Comparison of ENCODE assay signal across 19 mouse cellular contexts in genomic region chr6:36377936-36378335, GRCm38 (mm10). TPM values are rescaled to one million over a fixed set of nuclear protein-coding genes. Genes with fewer than 3 reads are reported as not detected.
A peak's percentile ranks its signal among the peaks of the same experiment; 100 is the strongest.
DNase-seq lines count a peak whose midpoint lies in the region; ATAC-seq and TF ChIP-seq lines count a peak whose summit lies in the region.
"Had no signal": no experiment of that assay in that cellular context is flagged by ENCODE, and none has a peak within 500 bp of the region (broad histone marks: within the 10 kb centered on the region; RNA-seq: fewer than 3 reads in every experiment).

No protein-coding gene starts in this region.

- peak; percentile 17 for DNase-seq in embryo, embryonic 10.5 days (ENCODE audit: low spot score)
- no peak for DNase-seq in embryo, embryonic 10 days (ENCODE audit: low spot score)
- peak; percentile 10 for DNase-seq in limb, embryonic 14.5 days (ENCODE audit: low spot score)
- no peak for DNase-seq in limb, embryonic 10.5 days (ENCODE audit: low spot score)
- DNase-seq in ZHBTc4 (ENCODE audit: low read depth, low spot score), result peak; percentile 6
- DNase-seq in heart, embryonic 10.5 days (ENCODE audit: low spot score), result no peak
- DNase-seq in cerebellum, postnatal 4 days (ENCODE audit: low spot score in 2 of 2), result no peak
- DNase-seq: adrenal gland, postnatal 14 days; cerebellum, adult 11-12 months; cerebellum, adult 9-10 months; cerebellum, postnatal 25 days; gastrocnemius, postnatal 36 days; heart, adult 11 months had no signal

- H3K27ac ChIP-seq in limb, embryonic 14.5 days (replicated peaks; ENCODE audit: low read depth, low read length), result no peak overlapping the region
- H3K27ac ChIP-seq in limb, embryonic 10.5 days, result no peak overlapping the region
- H3K27ac ChIP-seq in heart, embryonic 10.5 days, result no peak overlapping the region
- H3K27ac ChIP-seq: forebrain, embryonic 15.5 days; hindbrain, embryonic 10.5 days; hindbrain, embryonic 14.5 days had no signal

- H3K4me1 ChIP-seq in limb, embryonic 14.5 days (ENCODE audit: control insufficient read depth, insufficient read depth, low read length), result no peaks in the 10 kb centered on the region
- no peaks in the 10 kb centered on the region for H3K4me1 ChIP-seq in limb, embryonic 10.5 days
- no peaks in the 10 kb centered on the region for H3K4me1 ChIP-seq in heart, embryonic 10.5 days
- H3K4me1 ChIP-seq: forebrain, embryonic 15.5 days; hindbrain, embryonic 10.5 days had no signal

- no peak for ATAC-seq in limb, embryonic 14.5 days (ENCODE audit: low FRiP score, low read depth)
- ATAC-seq: forebrain, embryonic 15.5 days; intestine, embryonic 16.5 days had no signal

- no peak overlapping the region for H3K4me3 ChIP-seq in limb, embryonic 14.5 days (replicated peaks; ENCODE audit: low read length)
- no peak overlapping the region for H3K4me3 ChIP-seq in limb, embryonic 10.5 days
- no peak overlapping the region for H3K4me3 ChIP-seq in heart, embryonic 10.5 days
- H3K4me3 ChIP-seq: forebrain, embryonic 15.5 days; hindbrain, embryonic 10.5 days had no signal

- H3K4me2 ChIP-seq in limb, embryonic 14.5 days (replicated peaks; ENCODE audit: low read depth, low read length, severe bottlenecking), result no peak overlapping the region
- H3K4me2 ChIP-seq: forebrain, embryonic 15.5 days; heart, embryonic 11.5 days; hindbrain, embryonic 14.5 days had no signal

- no peaks in the 10 kb centered on the region for H3K27me3 ChIP-seq in limb, embryonic 14.5 days (ENCODE audit: control insufficient read depth, insufficient read depth, low read length)
- no peaks in the 10 kb centered on the region for H3K27me3 ChIP-seq in limb, embryonic 10.5 days (ENCODE audit: low read depth, poor library complexity, severe bottlenecking)
- H3K27me3 ChIP-seq in heart, embryonic 10.5 days (ENCODE audit: insufficient read depth, poor library complexity, severe bottlenecking), result no peaks in the 10 kb centered on the region
- H3K27me3 ChIP-seq: forebrain, embryonic 15.5 days had no signal

- H3K9me3 ChIP-seq in limb, embryonic 14.5 days (ENCODE audit: control insufficient read depth, low read length), result no peaks in the 10 kb centered on the region
- no peaks in the 10 kb centered on the region for H3K9me3 ChIP-seq in limb, embryonic 10.5 days (replicated peaks)
- no peaks in the 10 kb centered on the region for H3K9me3 ChIP-seq in heart, embryonic 10.5 days
- H3K9me3 ChIP-seq: forebrain, embryonic 15.5 days; hindbrain, embryonic 10.5 days had no signal

- no peak for TF ChIP-seq POLR2A in limb, embryonic 14.5 days (IDR thresholded peaks at IDR 0.05; ENCODE audit: borderline replicate concordance, extremely low read depth, insufficient read depth, insufficient read length)

- no peak overlapping the region for H3K9ac ChIP-seq in limb, embryonic 14.5 days (ENCODE audit: low read depth, low read length, severe bottlenecking)
- H3K9ac ChIP-seq: forebrain, embryonic 15.5 days; hindbrain, embryonic 14.5 days had no signal

- H3K36me3 ChIP-seq in limb, embryonic 14.5 days (ENCODE audit: control insufficient read depth, insufficient read depth, low read length), result no peaks in the 10 kb centered on the region
- no peaks in the 10 kb centered on the region for H3K36me3 ChIP-seq in limb, embryonic 10.5 days
- no peaks in the 10 kb centered on the region for H3K36me3 ChIP-seq in heart, embryonic 10.5 days
- H3K36me3 ChIP-seq: forebrain, embryonic 15.5 days; hindbrain, embryonic 10.5 days had no signal

- WGBS in limb, embryonic 14.5 days, result 56% methylated on average over 4 of the region's 4 CpGs
- 66% methylated on average over 4 of the region's 4 CpGs for WGBS in limb, embryonic 10.5 days
- 55% methylated on average over 4 of the region's 4 CpGs for WGBS in heart, embryonic 10.5 days

RNA-seq across cellular contexts. Expression of gene Chrm2, which starts 9.9 kb away (rescaled TPM):
- 0.77 and 0.87 TPM in 2 replicates for polyA plus RNA-seq in limb, embryonic 14.5 days (2012; rRNA removed)
- 2.0 and 2.1 TPM in 2 replicates for polyA plus RNA-seq in limb, embryonic 14.5 days (2014; fragmentation: Nextera tagmentation; extraction: Ambion mirVana)
- polyA plus RNA-seq in limb, embryonic 10.5 days (2016; fragmentation: Nextera tagmentation; extraction: Ambion mirVana), result 0.04 and 0.09 TPM in 2 replicates
- 2.0 and 4.7 TPM in 2 replicates for polyA plus RNA-seq in heart, embryonic 10.5 days (2016; fragmentation: Nextera tagmentation; extraction: Ambion mirVana)
- polyA plus RNA-seq: C2C12 had no signal

Comparison
In these comparisons a context has a peak if more than half of its experiments do, and no peak if none do; other contexts are left out.
1. DNase-seq: peak in embryo, embryonic 10.5 days (single experiment), limb, embryonic 14.5 days (single experiment) and ZHBTc4 (single experiment); none in embryo, embryonic 10 days (single experiment), limb, embryonic 10.5 days (single experiment), heart, embryonic 10.5 days (single experiment) and cerebellum, postnatal 4 days (0 of 2).